Mouse (Mus musculus): ENCODE data around the gene Dhx32.
A peak's percentile ranks its signal among the peaks of the same experiment; 100 is the strongest.
"Not testable (repeated sequence)": the region's sequence is repeated elsewhere in the genome, so short reads cannot be mapped to it uniquely, and the experiment has no call there.

Gene Dhx32

GRCm38 (mm10) chr7:133725571-133725970 is 57.0 kb downstream of the Dhx32 start:
- DNase-seq = no peak

- peak in 1 of 2 experiments; percentile 35 for DNase-seq
Observed at GRCm38 (mm10) chr7:133724844-133725243, 57.7 kb downstream of the Dhx32 start.

GRCm38 (mm10) chr7:133720616-133721015 is 61.9 kb downstream of the Dhx32 start:
- DNase-seq = no peak

- DNase-seq = no peak
Observed at GRCm38 (mm10) chr7:133718580-133718979, 63.9 kb downstream of the Dhx32 start.

- DNase-seq = no peak
Observed at GRCm38 (mm10) chr7:133715387-133715786, 67.1 kb downstream of the Dhx32 start.

GRCm38 (mm10) chr7:133707301-133707700 is 75.2 kb downstream of the Dhx32 start:
- peak; percentile 64 to 66 for DNase-seq

- DNase-seq = no peak
Observed at GRCm38 (mm10) chr7:133703906-133704305, 78.6 kb downstream of the Dhx32 start.

- no peak for DNase-seq
Observed at GRCm38 (mm10) chr7:133702333-133702732, 80.2 kb downstream of the Dhx32 start.

GRCm38 (mm10) chr7:133701366-133701765 is 81.2 kb downstream of the Dhx32 start:
- no peak for DNase-seq

- DNase-seq = no peak
Observed at GRCm38 (mm10) chr7:133699885-133700284, 82.6 kb downstream of the Dhx32 start.

GRCm38 (mm10) chr7:133698021-133698709 is 84.4 kb downstream of the Dhx32 start:
- no peak for DNase-seq

GRCm38 (mm10) chr7:133685644-133686043 is 96.9 kb downstream of the Dhx32 start:
- not testable (repeated sequence) for DNase-seq

GRCm38 (mm10) chr7:133684701-133685100 is 97.8 kb downstream of the Dhx32 start:
- no peak for DNase-seq

- no peak for DNase-seq
Observed at GRCm38 (mm10) chr7:133684110-133684509, 98.4 kb downstream of the Dhx32 start.

GRCm38 (mm10) chr7:133683626-133684025 is 98.9 kb downstream of the Dhx32 start:
- DNase-seq = no peak

- DNase-seq = no peak
Observed at GRCm38 (mm10) chr7:133679961-133680360, 102.6 kb downstream of the Dhx32 start, which contains the start of gene Mmp21. Mmp21 (minus strand) TSS chr7:133680061.

GRCm38 (mm10) chr7:133679439-133679838 is 103.1 kb downstream of the Dhx32 start:
- peak; percentile 68 to 77 for DNase-seq

- peak; percentile 71 to 80 for DNase-seq
Observed at GRCm38 (mm10) chr7:133678716-133679115, 103.8 kb downstream of the Dhx32 start.

- DNase-seq = no peak
Observed at GRCm38 (mm10) chr7:133676002-133676401, 106.5 kb downstream of the Dhx32 start.

All from cerebellum, postnatal 14 days (tissue).